Mouse (Mus musculus) ES-E14 (cell line): Measurements from ENCODE around the gene Klf9. TPM values are rescaled to one million over a fixed set of nuclear protein-coding genes. Genes with fewer than 3 reads are reported as not detected.

Experiments used
- DNase-seq: peaks from one replicate; pipeline ENCODE4 v3.0.0-alpha.2; 2013; ENCODE audit warnings: low read depth, low spot score
- H3K27ac ChIP-seq: 2 replicates; pipeline ENCODE4 v1.5.1; 2012; ENCODE audit warnings: low read depth, mild to moderate bottlenecking, low read length, moderate library complexity, mixed read lengths; ENCODE audit not compliant: poor library complexity, insufficient read depth, severe bottlenecking
- H3K36me3 ChIP-seq: 2 replicates; pipeline ENCODE4 v1.6.1; 2012; ENCODE audit warnings: mild to moderate bottlenecking, low read length, moderate library complexity, mixed read lengths; ENCODE audit not compliant: control insufficient read depth, poor library complexity, insufficient read depth, severe bottlenecking
- H3K4me1 ChIP-seq, 2 experiments: fragments of 150-350 bp in 1 of 2; sonication (generic) in 1 of 2; 2 replicates each; pipeline ENCODE4 v1.6.1; 2012; ENCODE audit warnings: low read length in 2 of 2, mild to moderate bottlenecking in 1 of 2, mixed read lengths in 1 of 2; ENCODE audit not compliant: control insufficient read depth in 2 of 2, insufficient read depth in 2 of 2, poor library complexity in 1 of 2
- H3K4me3 ChIP-seq, 2 experiments: fragments of 150-350 bp in 1 of 2; sonication (generic) in 1 of 2; 2 replicates each; pipeline ENCODE4 v1.5.1; 2012; ENCODE audit warnings: low read length in 2 of 2, low read depth in 1 of 2, mild to moderate bottlenecking in 1 of 2, mixed read lengths in 1 of 2; ENCODE audit not compliant: insufficient read depth in 1 of 2, poor library complexity in 1 of 2, severe bottlenecking in 1 of 2
- H3K9ac ChIP-seq: 2 replicates; pipeline ENCODE4 v1.6.1; 2012; ENCODE audit warnings: low read depth, mild to moderate bottlenecking, low read length, mixed read lengths; ENCODE audit not compliant: poor library complexity, insufficient read depth, severe bottlenecking
- H3K9me3 ChIP-seq: fragments of 150-350 bp; sonication (generic); 2 replicates; pipeline ENCODE4 v1.6.1; 2012; ENCODE audit warnings: low read depth, mild to moderate bottlenecking, low read length; ENCODE audit not compliant: control insufficient read depth, insufficient read depth
- CHD2 ChIP-seq: IDR thresholded peaks from 2 replicates; pipeline ENCODE4 v1.6.1; 2014; ENCODE audit warnings: mild to moderate bottlenecking, low read depth, low read length, inconsistent platforms
- HCFC1 ChIP-seq: IDR thresholded peaks from 2 replicates; pipeline ENCODE4 v1.6.1; 2012; ENCODE audit warnings: low read length, inconsistent platforms, borderline replicate concordance; ENCODE audit not compliant: insufficient read depth
- MAFK ChIP-seq: IDR thresholded peaks from 2 replicates; pipeline ENCODE4 v1.6.1; 2014; ENCODE audit warnings: mild to moderate bottlenecking, low read depth, low read length, inconsistent platforms; ENCODE audit not compliant: insufficient read depth
- ZC3H11A ChIP-seq: IDR thresholded peaks from 2 replicates; pipeline ENCODE4 v1.6.1; 2012; ENCODE audit warnings: low read depth, mild to moderate bottlenecking, inconsistent platforms, low read length, borderline replicate concordance
- ZNF384 ChIP-seq: IDR thresholded peaks from 2 replicates; pipeline ENCODE4 v1.6.1; 2012; ENCODE audit warnings: low read depth, low read length, inconsistent platforms
- in situ Hi-C, 2 experiments: fragments of 600-800 bp; cut with MboI; formaldehyde crosslinking; loops; one replicate each; pipeline ENCODE4 v1.15.1; 2025; ENCODE audit warnings: low sequenced_read_pairs in 2 of 2, inconsistent platforms in 1 of 2; ENCODE audit not compliant: unreplicated experiment in 2 of 2
- total RNA-seq: library from RNA; depleted of rRNA; stranded (reverse); fragments of 300-350 nt; gene quantifications from 2 replicates; pipeline ENCODE4 v1.2.3, GENCODE M21; 2012

Klf9 gene
- total RNA-seq, 1 experiment: 90.8 TPM

GRCm38 (mm10) chr19:23183493-23183892 is 42.5 kb downstream of the Klf9 start:
- Histone ChIP-seq H3K9me3 (no peaks in the 10 kb centered on the region), H3K36me3 (no peaks in the 10 kb centered on the region), H3K4me3 (no peak overlapping the region), H3K27ac (no peak overlapping the region), H3K4me1 (peaks cover 2 to 4% of the 10 kb centered on the region in 2 experiments; a peak in 1 of 4 replicates), H3K9ac (no peak overlapping the region)
- no peak for TF ChIP-seq HCFC1
- no peak for TF ChIP-seq ZC3H11A
- TF ChIP-seq ZNF384: no peak
- TF ChIP-seq CHD2: no peak
- TF ChIP-seq MAFK: no peak
- DNase-seq: no peak
- in situ Hi-C loops: loop anchor here (25.0 kb wide), 1 partner anchor 271 kb away; no protein-coding TSS in a partner anchor

DNA sequence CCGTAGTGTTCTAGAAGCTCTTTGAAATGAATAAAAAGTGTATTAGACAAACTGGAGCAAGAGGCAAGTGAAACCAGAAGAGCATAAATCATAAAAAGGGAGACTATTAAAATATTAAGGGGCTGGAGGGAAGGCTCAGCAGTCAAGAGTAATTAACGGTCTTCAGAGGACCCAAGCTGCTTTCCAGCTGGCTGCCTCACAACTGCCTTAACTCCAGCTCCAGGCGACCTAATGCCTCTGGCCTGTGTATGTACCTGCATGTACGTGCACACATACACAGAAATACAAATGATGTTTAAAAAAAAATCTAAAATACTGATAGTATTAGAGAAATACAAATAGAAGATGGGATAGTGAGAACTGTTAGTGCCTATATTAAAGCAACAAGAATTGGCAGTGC is 43.0 kb downstream of the Klf9 start:
- no peak overlapping the region for H3K4me3 ChIP-seq
- in situ Hi-C loops: loop anchor here (25.0 kb wide), 1 partner anchor 272 kb away; no protein-coding TSS in a partner anchor
- DNase-seq: no peak
- H3K27ac ChIP-seq: no peak overlapping the region
- no peak overlapping the region for H3K9ac ChIP-seq
- no peaks in the 10 kb centered on the region for H3K9me3 ChIP-seq
- H3K4me1 ChIP-seq: peaks cover 2 to 3% of the 10 kb centered on the region in 2 experiments; a peak in 1 of 4 replicates
- TF ChIP-seq MAFK (no peak), ZNF384 (no peak), ZC3H11A (no peak), CHD2 (no peak), HCFC1 (no peak)
- no peaks in the 10 kb centered on the region for H3K36me3 ChIP-seq

DNA sequence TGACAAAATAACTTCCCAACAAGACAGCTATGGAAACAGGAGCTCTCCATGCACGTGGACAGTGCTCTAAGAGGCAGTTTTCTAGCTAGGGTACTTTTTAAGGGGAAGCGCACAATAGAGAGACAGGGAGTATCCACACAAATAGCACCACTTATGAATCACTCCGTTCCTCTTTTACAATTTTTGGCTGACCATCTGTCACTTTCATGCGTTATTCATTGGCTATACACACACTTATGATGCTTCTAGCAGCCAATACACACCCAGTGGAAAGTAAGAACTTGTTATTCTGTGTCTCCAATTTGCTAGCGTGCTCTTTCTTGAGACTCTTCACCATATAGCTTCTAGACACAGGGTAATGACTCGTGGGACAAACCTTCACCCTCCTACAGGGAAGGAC is 46.7 kb downstream of the Klf9 start:
- in situ Hi-C loops: loop anchor here (25.0 kb wide), 1 partner anchor 275 kb away; no protein-coding TSS in a partner anchor
- H3K4me1 ChIP-seq: no peaks in the 10 kb centered on the region
- no peak overlapping the region for H3K27ac ChIP-seq
- H3K4me3 ChIP-seq: no peak overlapping the region
- no peak overlapping the region for H3K9ac ChIP-seq
- no peaks in the 10 kb centered on the region for H3K36me3 ChIP-seq
- no peak for DNase-seq
- no peak for TF ChIP-seq HCFC1
- no peak for TF ChIP-seq MAFK
- TF ChIP-seq ZC3H11A: no peak
- no peak for TF ChIP-seq CHD2
- TF ChIP-seq ZNF384: no peak
- no peaks in the 10 kb centered on the region for H3K9me3 ChIP-seq

DNA sequence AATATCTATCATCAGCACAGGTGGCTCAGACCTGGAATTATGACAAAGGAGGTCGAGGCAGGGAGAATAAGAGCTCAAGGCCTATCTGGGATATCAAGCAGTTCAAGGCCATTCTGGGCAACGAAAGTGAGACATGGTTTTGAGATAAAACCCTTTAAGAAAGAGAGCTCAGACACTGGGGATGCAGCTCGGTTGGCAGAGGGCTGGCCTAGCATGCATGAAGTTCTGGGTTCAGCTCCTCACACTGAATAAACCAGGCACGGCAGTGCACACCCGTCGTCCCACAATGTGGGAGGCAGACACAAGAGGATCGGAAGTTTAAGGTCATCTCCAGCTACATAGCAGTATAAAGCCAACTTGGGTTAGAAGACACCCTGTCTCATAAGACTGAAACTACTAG is 48.0 kb downstream of the Klf9 start:
- no peak for DNase-seq
- in situ Hi-C loops: loop anchor here (25.0 kb wide), 1 partner anchor 277 kb away; no protein-coding TSS in a partner anchor
- Histone ChIP-seq H3K4me3 (no peak overlapping the region), H3K27ac (no peak overlapping the region), H3K9me3 (no peaks in the 10 kb centered on the region), H3K9ac (no peak overlapping the region), H3K36me3 (no peaks in the 10 kb centered on the region), H3K4me1 (no peaks in the 10 kb centered on the region)
- no peak for TF ChIP-seq ZC3H11A
- no peak for TF ChIP-seq CHD2
- no peak for TF ChIP-seq MAFK
- TF ChIP-seq HCFC1: no peak
- no peak for TF ChIP-seq ZNF384
